Mouse (Mus musculus) CH12.LX (cell line): ENCODE data around the gene Trpv4. TPM values are rescaled to one million over a fixed set of nuclear protein-coding genes. Genes with fewer than 3 reads are reported as not detected.

Experiments
- DNase-seq: peaks from one replicate; pipeline ENCODE4 v3.0.0-alpha.2; 2013; ENCODE audit errors: extremely low read depth
- H3K27ac ChIP-seq: 2 replicates; pipeline ENCODE4 v1.5.1; 2012; ENCODE audit warnings: low read depth, mild to moderate bottlenecking, control low read depth, moderate library complexity; ENCODE audit not compliant: insufficient read depth
- H3K27me3 ChIP-seq: replicated peaks from 2 replicates; pipeline ENCODE3; 2012; ENCODE audit warnings: inconsistent platforms
- H3K36me3 ChIP-seq, 2 experiments: replicated peaks in 1 of 2; 2 replicates each; pipeline versions ENCODE3 to v1.6.1; 2012; ENCODE audit warnings: inconsistent platforms in 1 of 2, low read length in 1 of 2, mild to moderate bottlenecking in 1 of 2, mixed read lengths in 1 of 2, moderate library complexity in 1 of 2; ENCODE audit not compliant: control insufficient read depth in 1 of 2, insufficient read depth in 1 of 2
- H3K4me1 ChIP-seq, 2 experiments: 2 replicates each; pipeline ENCODE4 v1.6.1; 2012; ENCODE audit warnings: inconsistent platforms in 1 of 2, moderate library complexity in 1 of 2; ENCODE audit not compliant: insufficient read depth in 2 of 2, control insufficient read depth in 1 of 2
- H3K4me2 ChIP-seq: 2 replicates; pipeline ENCODE4 v1.6.1; 2012; ENCODE audit warnings: low read depth, mild to moderate bottlenecking, control low read depth; ENCODE audit not compliant: poor library complexity, insufficient read depth, severe bottlenecking
- H3K4me3 ChIP-seq, 3 experiments: fragments of 150-350 bp in 1 of 3; sonication (generic) in 1 of 3; replicated peaks in 1 of 3; 2 replicates each; pipeline versions ENCODE3 to v1.5.1; 2011 to 2012; ENCODE audit warnings: low read depth in 2 of 3, low read length in 2 of 3, mild to moderate bottlenecking in 2 of 3, moderate library complexity in 2 of 3, control low read depth in 1 of 3, improper control_type of control experiment in 1 of 3, inconsistent platforms in 1 of 3, mixed read lengths in 1 of 3; ENCODE audit not compliant: poor library complexity in 1 of 3
- H3K79me2 ChIP-seq: replicated peaks from 2 replicates; pipeline ENCODE4 v1.6.1; 2012; ENCODE audit warnings: mild to moderate bottlenecking, moderate library complexity; ENCODE audit not compliant: control insufficient read depth, poor library complexity, insufficient read depth, severe bottlenecking; ENCODE audit errors: extremely low read depth
- H3K9ac ChIP-seq: 2 replicates; pipeline ENCODE4 v1.6.1; 2012; ENCODE audit warnings: low read depth, mild to moderate bottlenecking, control low read depth, moderate library complexity; ENCODE audit not compliant: insufficient read depth
- H3K9me3 ChIP-seq: replicated peaks from 2 replicates; pipeline ENCODE3; 2012; ENCODE audit warnings: low read length, inconsistent platforms, mixed read lengths
- BHLHE40 ChIP-seq: IDR thresholded peaks from 2 replicates; pipeline ENCODE4 v1.6.1; 2011; ENCODE audit warnings: mild to moderate bottlenecking, low read depth, low read length, improper control_type of control experiment
- CHD1 ChIP-seq: IDR thresholded peaks from 2 replicates; pipeline ENCODE4 v1.6.1; 2012; ENCODE audit warnings: low read depth, low read length, improper control_type of control experiment, inconsistent platforms
- CTCF ChIP-seq, 2 experiments: IDR thresholded peaks in 1 of 2; conservative IDR thresholded peaks in 1 of 2; 2 replicates each; pipeline ENCODE4 v1.5.1; 2011 to 2012; ENCODE audit warnings: low read depth in 2 of 2, low read length in 2 of 2, improper control_type of control experiment in 1 of 2, inconsistent platforms in 1 of 2, mild to moderate bottlenecking in 1 of 2, moderate library complexity in 1 of 2
- E2F4 ChIP-seq: IDR thresholded peaks from 2 replicates; pipeline ENCODE4 v1.6.1; 2011; ENCODE audit warnings: low read depth, low read length, improper control_type of control experiment; ENCODE audit not compliant: insufficient replicate concordance
- EP300 ChIP-seq: IDR thresholded peaks from 2 replicates; pipeline ENCODE4 v1.6.1; 2011; ENCODE audit warnings: low read length, improper control_type of control experiment
- ETS1 ChIP-seq: conservative IDR thresholded peaks from 2 replicates; pipeline ENCODE4 v1.6.1; 2012; ENCODE audit warnings: low read depth, mild to moderate bottlenecking, inconsistent platforms, low read length, improper control_type of control experiment, moderate library complexity
- GABPA ChIP-seq: IDR thresholded peaks from 2 replicates; pipeline ENCODE4 v1.6.1; 2012; ENCODE audit warnings: low read depth, low read length, improper control_type of control experiment, inconsistent platforms; ENCODE audit not compliant: insufficient replicate concordance
- JUND ChIP-seq: conservative IDR thresholded peaks from 2 replicates; pipeline ENCODE4 v1.6.1; 2011; ENCODE audit warnings: low read depth, low read length, improper control_type of control experiment
- MAFK ChIP-seq: IDR thresholded peaks from 2 replicates; pipeline ENCODE4 v1.6.1; 2011; ENCODE audit warnings: low read length, improper control_type of control experiment; ENCODE audit not compliant: insufficient replicate concordance
- MAX ChIP-seq: IDR thresholded peaks from 2 replicates; pipeline ENCODE4 v1.6.1; 2011; ENCODE audit warnings: low read length, improper control_type of control experiment
- MEF2A ChIP-seq: IDR thresholded peaks from 2 replicates; pipeline ENCODE4 v1.6.1; 2014; ENCODE audit warnings: low read depth, mild to moderate bottlenecking, inconsistent platforms, low read length, improper control_type of control experiment, borderline replicate concordance
- MXI1 ChIP-seq: IDR thresholded peaks from 2 replicates; pipeline ENCODE4 v1.6.1; 2011; ENCODE audit warnings: mild to moderate bottlenecking, low read depth, low read length, improper control_type of control experiment
- NELFE ChIP-seq: IDR thresholded peaks from 2 replicates; pipeline ENCODE4 v1.6.1; 2011; ENCODE audit warnings: low read depth, low read length, improper control_type of control experiment
- NRF1 ChIP-seq: IDR thresholded peaks from 2 replicates; pipeline ENCODE4 v1.6.1; 2014; ENCODE audit warnings: low read depth, mild to moderate bottlenecking, inconsistent platforms, low read length, improper control_type of control experiment, moderate library complexity
- POLR2A ChIP-seq: IDR thresholded peaks from 2 replicates; pipeline ENCODE4 v1.6.1; 2011; ENCODE audit warnings: low read depth, mild to moderate bottlenecking, improper control_type of control experiment, low read length
- POLR2AphosphoS2 ChIP-seq: IDR thresholded peaks from 2 replicates; pipeline ENCODE4 v1.6.1; 2011; ENCODE audit warnings: low read depth, low read length, improper control_type of control experiment
- RAD21 ChIP-seq: IDR thresholded peaks from 2 replicates; pipeline ENCODE4 v1.6.1; 2011; ENCODE audit warnings: low read depth, mild to moderate bottlenecking, low read length, improper control_type of control experiment, moderate library complexity
- RCOR1 ChIP-seq: conservative IDR thresholded peaks from 2 replicates; pipeline ENCODE4 v1.6.1; 2012; ENCODE audit warnings: low read depth, mild to moderate bottlenecking, inconsistent platforms, low read length, improper control_type of control experiment
- SIN3A ChIP-seq: IDR thresholded peaks from 2 replicates; pipeline ENCODE4 v1.6.1; 2012; ENCODE audit warnings: low read length, improper control_type of control experiment, inconsistent platforms
- SMC3 ChIP-seq: IDR thresholded peaks from 2 replicates; pipeline ENCODE4 v1.6.1; 2011; ENCODE audit warnings: low read depth, low read length, improper control_type of control experiment
- USF1 ChIP-seq: IDR thresholded peaks from 2 replicates; pipeline ENCODE4 v1.6.1; 2014; ENCODE audit warnings: low read depth, mild to moderate bottlenecking, inconsistent platforms, low read length, improper control_type of control experiment
- ZKSCAN1 ChIP-seq: IDR thresholded peaks from 2 replicates; pipeline ENCODE4 v1.6.1; 2012; ENCODE audit warnings: low read depth, inconsistent platforms, low read length, improper control_type of control experiment, borderline replicate concordance
- ZNF384 ChIP-seq: IDR thresholded peaks from 2 replicates; pipeline ENCODE4 v1.6.1; 2012; ENCODE audit warnings: low read depth, low read length, improper control_type of control experiment, inconsistent platforms
- dilution Hi-C: fragments of 300-500 bp; cut with MboI; formaldehyde crosslinking; loops from 2 replicates; pipeline ENCODE4 v1.14.3; 2020; ENCODE audit warnings: low sequenced_read_pairs; ENCODE audit not compliant: extremely low pct_unique_long_range_greater_than_20kb, extremely low pct_ligation_motif_present
- in situ Hi-C: fragments of 300-500 bp; cut with MboI; formaldehyde crosslinking; loops from 3 replicates; pipeline ENCODE4 v1.14.3; 2019; ENCODE audit warnings: low sequenced_read_pairs, low pct_ligation_motif_present, low pct_unique_long_range_greater_than_20kb, mixed read lengths
- polyA plus RNA-seq: library from polyadenylated mRNA; unstranded; fragments of >175 nt; gene quantifications from 2 replicates; pipeline ENCODE4 v1.2.1, GENCODE M21; 2012; ENCODE audit warnings: low read depth; ENCODE audit not compliant: insufficient read length
- total RNA-seq, 2 experiments: library from RNA; depleted of rRNA; stranded (reverse); fragments of 300-350 nt in 1 of 2; fragments of >200 nt in 1 of 2; gene quantifications; 2 replicates each; pipeline ENCODE4 v1.2.3; 2012 to 2014

The Trpv4 gene
- total and polyA plus RNA-seq, 3 experiments: 0.24 TPM; not detected in 2

DNA sequence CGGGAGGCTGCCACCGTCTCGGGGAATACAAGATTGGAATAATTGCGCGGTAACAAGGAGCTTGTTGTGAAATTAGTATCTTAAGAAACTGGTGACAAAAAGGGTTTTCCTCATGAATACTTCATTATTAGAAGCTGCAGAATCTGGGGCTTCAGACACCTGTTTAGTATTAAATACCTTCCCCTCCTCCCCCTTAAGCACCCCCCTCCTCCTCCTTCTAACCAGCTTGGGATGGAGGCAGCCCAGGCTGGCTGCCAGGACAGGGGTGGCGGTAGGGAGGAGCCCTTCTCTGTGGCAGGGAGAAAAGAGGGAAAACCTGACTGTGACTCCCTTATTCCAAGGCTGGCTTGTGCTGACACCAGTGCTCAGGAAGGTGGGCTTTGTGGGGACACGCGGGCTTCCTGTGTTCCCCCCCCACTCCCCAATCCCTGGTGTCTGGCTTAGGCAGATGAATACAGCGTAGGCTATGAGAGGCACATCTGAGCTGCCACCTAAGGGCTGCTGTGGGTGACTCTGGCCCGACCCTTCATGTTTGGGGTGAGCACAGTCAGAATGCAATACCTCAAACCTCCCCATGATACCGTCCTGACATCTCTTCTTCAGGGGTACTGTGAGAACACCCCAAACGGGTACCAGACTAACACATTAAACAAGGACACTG lies 64.9 kb downstream of the Trpv4 start:
- in situ Hi-C loops: no loop called here
- H3K27me3 ChIP-seq: peaks cover 24% of the 10 kb centered on the region
- dilution Hi-C loops: no loop called here
- no peak for TF ChIP-seq NELFE
- TF ChIP-seq SIN3A: no peak
- TF ChIP-seq MXI1: no peak
- no peak for TF ChIP-seq JUND
- TF ChIP-seq USF1: no peak
- H3K36me3 ChIP-seq: no peaks in the 10 kb centered on the region
- H3K9me3 ChIP-seq: no peaks in the 10 kb centered on the region
- DNase-seq: no peak
- H3K4me2 ChIP-seq: no peak overlapping the region
- H3K9ac ChIP-seq: no peak overlapping the region
- no peak overlapping the region for H3K4me3 ChIP-seq
- no peaks in the 10 kb centered on the region for H3K79me2 ChIP-seq
- peaks cover 30 to 66% of the 10 kb centered on the region in 2 experiments for H3K4me1 ChIP-seq
- no peak overlapping the region for H3K27ac ChIP-seq

DNA sequence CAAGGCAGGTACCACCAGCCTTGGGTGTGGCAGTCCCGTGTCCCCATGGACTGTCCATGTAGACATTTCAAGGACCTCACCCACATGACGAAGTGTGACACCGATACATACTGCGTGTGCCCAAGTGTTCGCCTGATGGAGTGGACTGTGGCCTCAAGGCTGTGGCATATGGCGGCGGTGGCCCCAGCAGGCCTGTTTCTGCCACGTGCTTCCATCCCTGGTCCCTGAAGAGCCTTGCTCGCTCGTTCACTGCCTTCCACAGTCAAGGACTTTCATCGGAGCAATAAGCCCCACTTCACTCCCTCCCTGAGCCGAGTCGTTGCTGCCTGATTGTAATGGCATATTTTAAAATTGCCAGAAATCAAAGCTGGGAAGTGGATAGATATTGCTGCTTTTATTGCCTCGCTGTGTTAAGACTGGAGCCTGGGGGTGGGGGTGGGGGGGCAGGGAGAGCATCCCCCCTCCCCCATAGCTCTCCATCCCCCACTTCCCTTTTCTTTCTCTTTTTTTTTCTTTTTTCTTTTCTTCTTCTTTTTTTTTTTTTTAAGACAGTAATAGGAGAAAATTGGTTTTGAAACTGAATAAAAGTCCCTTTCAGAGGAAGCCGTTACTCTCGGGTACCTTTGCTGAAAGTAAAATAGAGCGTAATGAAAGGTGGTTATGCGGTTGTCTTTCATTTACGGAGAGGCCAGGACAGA lies 65.6 kb downstream of the Trpv4 start:
- TF ChIP-seq ZNF384: peak; percentile 69
- no peak for TF ChIP-seq MAX
- Histone ChIP-seq H3K4me1 (peaks cover 30 to 60% of the 10 kb centered on the region in 2 experiments), H3K9me3 (no peaks in the 10 kb centered on the region), H3K4me3 (no peak overlapping the region), H3K4me2 (no peak overlapping the region), H3K79me2 (no peaks in the 10 kb centered on the region), H3K27me3 (peaks cover 29% of the 10 kb centered on the region), H3K36me3 (no peaks in the 10 kb centered on the region), H3K9ac (no peak overlapping the region), H3K27ac (no peak overlapping the region)
- in situ Hi-C loops: no loop called here
- no peak for DNase-seq
- dilution Hi-C loops: no loop called here

DNA sequence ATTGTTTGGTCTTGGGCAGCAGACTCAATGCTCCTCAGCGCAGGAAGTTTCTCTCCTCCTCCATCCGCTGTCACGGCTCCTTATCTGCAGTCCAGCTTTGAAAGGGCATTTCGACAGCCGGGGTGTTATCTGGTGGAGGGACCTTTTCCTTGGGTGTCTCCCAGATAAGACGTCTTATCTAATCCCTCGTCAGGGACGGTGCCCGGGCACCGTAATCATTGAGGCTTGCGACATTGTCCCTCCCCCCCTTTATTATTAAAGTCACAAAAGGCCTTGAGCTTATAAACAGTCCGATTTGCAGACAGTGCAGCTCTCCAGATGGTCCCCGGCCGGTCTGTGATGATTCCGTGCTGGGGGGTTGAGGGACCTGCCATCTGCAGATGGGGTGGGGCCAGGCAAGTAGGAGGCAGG lies 67.1 kb downstream of the Trpv4 start:
- H3K4me1 ChIP-seq: peaks cover 20 to 45% of the 10 kb centered on the region in 2 experiments
- no peaks in the 10 kb centered on the region for H3K36me3 ChIP-seq
- in situ Hi-C loops: no loop called here
- H3K79me2 ChIP-seq: no peaks in the 10 kb centered on the region
- TF ChIP-seq CTCF (conservative IDR thresholded peaks at IDR 0.05 in 1 of 2, IDR thresholded peaks at IDR 0.05 in 1 of 2; ENCODE audit: low read depth in 2 of 2, low read length in 2 of 2) (no peak), POLR2A (no peak), SMC3 (no peak), RCOR1 (no peak), NELFE (no peak), MEF2A (no peak), EP300 (no peak), BHLHE40 (no peak), MAFK (no peak), GABPA (no peak), RAD21 (no peak), CHD1 (no peak), ETS1 (no peak), POLR2AphosphoS2 (no peak), NRF1 (no peak), E2F4 (no peak), ZKSCAN1 (no peak)
- H3K9me3 ChIP-seq: no peaks in the 10 kb centered on the region
- H3K27ac ChIP-seq: no peak overlapping the region
- dilution Hi-C loops: no loop called here
- no peak overlapping the region for H3K4me2 ChIP-seq
- H3K27me3 ChIP-seq: peaks cover 39% of the 10 kb centered on the region
- no peak overlapping the region for H3K9ac ChIP-seq
- H3K4me3 ChIP-seq: no peak overlapping the region
- DNase-seq: no peak
